Mouse (Mus musculus) embryonic stem cell, embryonic (primary cell): Measurements from ENCODE around the gene Rbpms2.

Source experiments
- CTCF ChIA-PET, 4 experiments: fragments of 300-600 bp in 2 of 4; fragments of 350-600 bp in 2 of 4; sonication (Branson Sonifier 250); formaldehyde crosslinking; loops; one replicate each; lab custom pipeline; 2022; ENCODE audit warnings: inconsistent platforms in 2 of 4; lab: Charles Lee
- POLR2A ChIA-PET, 4 experiments: fragments of 300-600 bp in 2 of 4; fragments of 350-600 bp in 2 of 4; sonication (Branson Sonifier 250); formaldehyde crosslinking; loops; one replicate each; lab custom pipeline; 2022; ENCODE audit warnings: antibody characterized with exemption in 4 of 4, inconsistent platforms in 1 of 4; lab: Charles Lee

Rbpms2 gene

GRCm38 (mm10) chr9:65603401-65604102 is 25.9 kb upstream of the Rbpms2 start:
- POLR2A ChIA-PET = interaction anchor here in 3 of 4 experiments (0.5 to 15.0 kb wide), 29 partner anchors 10 to 311 kb away, joined by 3 to 240 read pairs (median 4); partner anchors contain the start of genes Oaz2 (in 1 of the 3), Plekho2 (in 1 of the 3), Rbpms2 (in 1 of the 3) and Zfp609 (in 1 of the 3)

GRCm38 (mm10) chr9:65605471-65606136 is 23.8 kb upstream of the Rbpms2 start:
- ChIA-PET POLR2A (interaction anchor here (0.5 to 15.0 kb wide), 82 partner anchors 8 to 623 kb away, joined by 3 to 240 read pairs (median 6); partner anchors contain the start of genes Csnk1g1 (in 2 of the 4), Mtfmt (in 2 of the 4), Oaz2 (in 2 of the 4) and Pif1 (in 2 of the 4)), CTCF (interaction anchor here (0.5 to 7.6 kb wide), 99 partner anchors 10 to 741 kb away, joined by 3 to 268 read pairs (median 4); partner anchors contain the start of genes Oaz2 (in 2 of the 4), Zfp609 (in 2 of the 4), Mtfmt (in 1 of the 4) and Plekho2 (in 1 of the 4))

More at GRCm38 (mm10) chr9:65603401-65604102, 25.9 kb upstream of the Rbpms2 start:
- CTCF ChIA-PET = interaction anchor here (0.5 to 7.6 kb wide), 49 partner anchors 9 to 911 kb away, joined by 3 to 268 read pairs (median 4); partner anchors contain the start of genes Oaz2 (in 2 of the 4), Ankdd1a (in 1 of the 4), Fbxl22 (in 1 of the 4) and Pif1 (in 1 of the 4)

GRCm38 (mm10) chr9:65606321-65607109 is 22.9 kb upstream of the Rbpms2 start:
- ChIA-PET POLR2A (interaction anchor here (0.6 to 15.0 kb wide), 78 partner anchors 8 to 905 kb away, joined by 3 to 240 read pairs (median 6); partner anchors contain the start of genes Csnk1g1 (in 2 of the 4), Oaz2 (in 2 of the 4), Pif1 (in 2 of the 4) and Plekho2 (in 2 of the 4)), CTCF (interaction anchor here (0.6 to 7.6 kb wide), 40 partner anchors 8 to 1396 kb away, joined by 3 to 268 read pairs (median 6); partner anchors contain the start of genes Mtfmt (in 1 of the 4), Oaz2 (in 1 of the 4), Plekho2 (in 1 of the 4) and Zfp609 (in 1 of the 4))

- ChIA-PET POLR2A (interaction anchor here (0.6 to 15.0 kb wide), 56 partner anchors 8 to 411 kb away, joined by 3 to 240 read pairs (median 9); partner anchors contain the start of genes Pif1 (in 2 of the 4), Plekho2 (in 2 of the 4), Rbpms2 (in 2 of the 4) and Oaz2 (in 1 of the 4)), CTCF (interaction anchor here (0.5 to 7.6 kb wide), 17 partner anchors 8 to 1395 kb away, joined by 3 to 268 read pairs (median 12); partner anchors contain the start of genes Mtfmt (in 1 of the 4), Oaz2 (in 1 of the 4) and Zfp609 (in 1 of the 4))
Observed at GRCm38 (mm10) chr9:65607120-65607519, 22.3 kb upstream of the Rbpms2 start.

GRCm38 (mm10) chr9:65611969-65612486 is 17.4 kb upstream of the Rbpms2 start:
- ChIA-PET POLR2A (interaction anchor here in 2 of 4 experiments (0.9 to 5.3 kb wide), 11 partner anchors 8 to 52 kb away, joined by 3 to 21 read pairs (median 4); no protein-coding TSS in a partner anchor), CTCF (interaction anchor here in 2 of 4 experiments (1.0 to 2.2 kb wide), 4 partner anchors 8 to 52 kb away, joined by 3 to 8 read pairs (median 3); no protein-coding TSS in a partner anchor)

- POLR2A ChIA-PET = interaction anchor here in 1 of 4 experiments (0.5 to 1.2 kb wide), 7 partner anchors 17 to 51 kb away, joined by 3 to 6 read pairs (median 4); no protein-coding TSS in a partner anchor
Observed at GRCm38 (mm10) chr9:65613098-65613497, 16.4 kb upstream of the Rbpms2 start.

GRCm38 (mm10) chr9:65619311-65619710 is 10.1 kb upstream of the Rbpms2 start:
- ChIA-PET CTCF (interaction anchor here in 3 of 4 experiments (0.6 to 2.9 kb wide), 7 partner anchors 13 to 46 kb away, joined by 3 to 19 read pairs (median 4); no protein-coding TSS in a partner anchor), POLR2A (interaction anchor here in 3 of 4 experiments (0.5 to 23.9 kb wide), 25 partner anchors 9 to 105 kb away, joined by 3 to 590 read pairs (median 7); partner anchors contain the start of genes Rbpms2 (in 3 of the 3), Oaz2 (in 1 of the 3) and Plekho2 (in 1 of the 3))

More at GRCm38 (mm10) chr9:65613098-65613497, 16.4 kb upstream of the Rbpms2 start:
- CTCF ChIA-PET = interaction anchor here in 3 of 4 experiments (0.6 to 1.2 kb wide), 3 partner anchors 9 to 51 kb away, joined by 3 to 5 read pairs (median 4); no protein-coding TSS in a partner anchor

GRCm38 (mm10) chr9:65621196-65621595 is 8.3 kb upstream of the Rbpms2 start:
- ChIA-PET POLR2A (interaction anchor here in 3 of 4 experiments (0.6 to 23.9 kb wide), 20 partner anchors 8 to 307 kb away, joined by 3 to 590 read pairs (median 10); partner anchors contain the start of genes Rbpms2 (in 2 of the 3) and Oaz2 (in 1 of the 3)), CTCF (interaction anchor here in 3 of 4 experiments (0.6 to 2.9 kb wide), 7 partner anchors 8 to 44 kb away, joined by 3 to 19 read pairs (median 4); partner anchors contain the start of gene Rbpms2 (in 1 of the 3))

GRCm38 (mm10) chr9:65621666-65622065 is 7.8 kb upstream of the Rbpms2 start:
- POLR2A ChIA-PET = interaction anchor here in 3 of 4 experiments (0.7 to 23.9 kb wide), 16 partner anchors 8 to 65 kb away, joined by 3 to 590 read pairs (median 20); partner anchors contain the start of genes Rbpms2 (in 2 of the 3) and Oaz2 (in 1 of the 3)
- CTCF ChIA-PET = interaction anchor here in 3 of 4 experiments (0.6 to 2.9 kb wide), 4 partner anchors 16 to 42 kb away, joined by 3 to 19 read pairs (median 6); no protein-coding TSS in a partner anchor

GRCm38 (mm10) chr9:65622826-65623225 is 6.6 kb upstream of the Rbpms2 start:
- POLR2A ChIA-PET = interaction anchor here in 3 of 4 experiments (0.5 to 23.9 kb wide), 6 partner anchors 10 to 317 kb away, joined by 3 to 590 read pairs (median 5); partner anchors contain the start of gene Oaz2 (in 1 of the 3)

GRCm38 (mm10) chr9:65624266-65624665 is 5.2 kb upstream of the Rbpms2 start:
- POLR2A ChIA-PET = interaction anchor here in 2 of 4 experiments (1.0 to 23.9 kb wide), 11 partner anchors 8 to 41 kb away, joined by 3 to 590 read pairs (median 7); partner anchors contain the start of gene Oaz2 (in 1 of the 2)
- CTCF ChIA-PET = interaction anchor here in 1 of 4 experiments (0.6 kb wide), 1 partner anchor 32 kb away, joined by 6 read pairs; no protein-coding TSS in a partner anchor

More at GRCm38 (mm10) chr9:65622826-65623225, 6.6 kb upstream of the Rbpms2 start:
- CTCF ChIA-PET = no interaction called here

GRCm38 (mm10) chr9:65629767-65630630 is 551 bp downstream of the Rbpms2 start:
- ChIA-PET POLR2A (interaction anchor here (0.6 to 23.9 kb wide), 31 partner anchors 9 to 1077 kb away, joined by 3 to 590 read pairs (median 5); partner anchors contain the start of genes Oaz2 (in 1 of the 4), Plekho2 (in 1 of the 4) and Zfp609 (in 1 of the 4)), CTCF (interaction anchor here (0.6 to 4.9 kb wide), 12 partner anchors 9 to 1753 kb away, joined by 3 to 35 read pairs (median 4); no protein-coding TSS in a partner anchor)

- CTCF ChIA-PET = interaction anchor here (0.6 to 4.9 kb wide), 11 partner anchors 8 to 1754 kb away, joined by 3 to 35 read pairs (median 4); no protein-coding TSS in a partner anchor
- POLR2A ChIA-PET = interaction anchor here (0.6 to 23.9 kb wide), 51 partner anchors 9 to 1078 kb away, joined by 3 to 590 read pairs (median 5); partner anchors contain the start of genes Oaz2 (in 1 of the 4), Pif1 (in 1 of the 4), Plekho2 (in 1 of the 4) and Zfp609 (in 1 of the 4)
Observed at GRCm38 (mm10) chr9:65630631-65631353, 1.3 kb downstream of the Rbpms2 start.
